26 mouse cellular contexts compared by ENCODE assay signal in genomic region chr13:62882856-62883255, GRCm38 (mm10). TPM values are rescaled to one million over a fixed set of nuclear protein-coding genes. Genes with fewer than 3 reads are reported as not detected.
"Had no signal": no experiment of that assay in that cellular context is flagged by ENCODE, and none has a peak within 500 bp of the region (broad histone marks: within the 10 kb centered on the region; RNA-seq: fewer than 3 reads in every experiment).

No protein-coding gene starts in this region.

- H3K9me3 ChIP-seq: kidney, embryonic 15.5 days; limb, embryonic 10.5 days; limb, embryonic 13.5 days; liver, embryonic 15.5 days; midbrain, embryonic 10.5 days; neural tube, embryonic 12.5 days; neural tube, embryonic 15.5 days had no signal

- H3K9ac ChIP-seq: kidney, embryonic 15.5 days; limb, embryonic 13.5 days; liver, embryonic 15.5 days; neural tube, embryonic 12.5 days; neural tube, embryonic 15.5 days had no signal

- H3K4me2 ChIP-seq: kidney, embryonic 15.5 days; limb, embryonic 13.5 days; liver, embryonic 15.5 days; neural tube, embryonic 12.5 days; neural tube, embryonic 15.5 days had no signal

- H3K27ac ChIP-seq: kidney, embryonic 15.5 days; layer of hippocampus, adult 2 months; limb, embryonic 10.5 days; limb, embryonic 13.5 days; liver, embryonic 15.5 days; midbrain, embryonic 10.5 days; neural tube, embryonic 12.5 days; neural tube, embryonic 15.5 days; stomach, postnatal 0 days had no signal

- DNase-seq: layer of hippocampus, adult 9-11 months; liver; lung, adult 2 months; lung, postnatal 14 days; lung, postnatal 4 days; midbrain, embryonic 14.5 days; right cerebral cortex, adult 18-20 months; right cerebral cortex, postnatal 14 days; right cerebral cortex, postnatal 4 days; thymus, adult 2 months; thymus, postnatal 14 days; thymus, postnatal 4 days had no signal

- H3K36me3 ChIP-seq: kidney, embryonic 15.5 days; limb, embryonic 10.5 days; limb, embryonic 13.5 days; liver, embryonic 15.5 days; midbrain, embryonic 10.5 days; neural tube, embryonic 12.5 days; neural tube, embryonic 15.5 days had no signal

- ATAC-seq: intestine, embryonic 16.5 days had no signal

- H3K4me3 ChIP-seq: kidney, embryonic 15.5 days; layer of hippocampus, adult 2 months; limb, embryonic 10.5 days; limb, embryonic 13.5 days; liver, embryonic 15.5 days; midbrain, embryonic 10.5 days; neural tube, embryonic 12.5 days; neural tube, embryonic 15.5 days had no signal

RNA-seq across cellular contexts. Expression of gene Fbp1, which starts 5.2 kb away (rescaled TPM):
- polyA plus RNA-seq: limb, embryonic 10.5 days; midbrain, embryonic 14.5 days had no signal

RNA-seq across cellular contexts. Expression of gene Fbp2, which starts 24.6 kb away (rescaled TPM):
- total RNA-seq: layer of hippocampus, adult 2 months; layer of hippocampus, postnatal 25 days; left cerebral cortex, adult 18-20 months; left cerebral cortex, postnatal 25 days; megakaryocyte progenitor cell, adult 5-6 weeks had no signal
- polyA plus RNA-seq: midbrain, embryonic 10.5 days; neural tube, embryonic 12.5 days had no signal
